Mouse (Mus musculus) ES-E14 (cell line): ENCODE measurements around the gene Tnni3.

Experiments
- CHD2 ChIP-seq: IDR thresholded peaks from 2 replicates; pipeline ENCODE4 v1.6.1; 2014; ENCODE audit warnings: mild to moderate bottlenecking, low read depth, low read length, inconsistent platforms
- ZNF384 ChIP-seq: IDR thresholded peaks from 2 replicates; pipeline ENCODE4 v1.6.1; 2012; ENCODE audit warnings: low read depth, low read length, inconsistent platforms

- TF ChIP-seq CHD2: no peak
- no peak for TF ChIP-seq ZNF384
Observed at GRCm38 (mm10) chr7:4501558-4502397, 22.3 kb downstream of the Tnni3 start, which contains the start of gene Ppp1r12c.
